Mouse (Mus musculus) MEL (cell line): ENCODE results near the gene Msmp.
A peak's percentile ranks its signal among the peaks of the same experiment; 100 is the strongest.

ENCODE experiments used
- CTCF ChIP-seq, 3 experiments: IDR thresholded peaks in 2 of 3; conservative IDR thresholded peaks in 1 of 3; 2 replicates each; pipeline ENCODE4 v1.5.1; 2011 to 2012; ENCODE audit warnings: low read length in 3 of 3, low read depth in 2 of 3, mild to moderate bottlenecking in 2 of 3, improper control_type of control experiment in 1 of 3, inconsistent platforms in 1 of 3, mixed read lengths in 1 of 3, moderate library complexity in 1 of 3; ENCODE audit not compliant: control insufficient read depth in 1 of 3, insufficient read depth in 1 of 3, poor library complexity in 1 of 3, severe bottlenecking in 1 of 3
- ELF1 ChIP-seq: IDR thresholded peaks from 2 replicates; pipeline ENCODE4 v1.6.1; 2014; ENCODE audit warnings: low read depth, mild to moderate bottlenecking, inconsistent platforms, low read length, improper control_type of control experiment, moderate library complexity
- EP300 ChIP-seq, 2 experiments: IDR thresholded peaks; 2 replicates each; pipeline ENCODE4 v1.6.1; 2011; ENCODE audit warnings: improper control_type of control experiment in 2 of 2, low read length in 2 of 2, low read depth in 1 of 2, mild to moderate bottlenecking in 1 of 2
- GATA1 ChIP-seq: IDR thresholded peaks from 2 replicates; pipeline ENCODE4 v1.6.1; 2011; ENCODE audit warnings: low read depth, low read length, improper control_type of control experiment
- JUND ChIP-seq: IDR thresholded peaks from 2 replicates; pipeline ENCODE4 v1.6.1; 2011; ENCODE audit warnings: low read depth, mild to moderate bottlenecking, improper control_type of control experiment, low read length
- MAX ChIP-seq: IDR thresholded peaks from 2 replicates; pipeline ENCODE4 v1.6.1; 2011; ENCODE audit warnings: low read length, improper control_type of control experiment
- NELFE ChIP-seq: IDR thresholded peaks from 2 replicates; pipeline ENCODE4 v1.6.1; 2011; ENCODE audit warnings: low read depth, low read length, improper control_type of control experiment
- POLR2A ChIP-seq, 2 experiments: IDR thresholded peaks; 2 replicates each; pipeline ENCODE4 v1.6.1; 2011 to 2012; ENCODE audit warnings: low read length in 2 of 2, mild to moderate bottlenecking in 2 of 2, control low read depth in 1 of 2, improper control_type of control experiment in 1 of 2, low read depth in 1 of 2, moderate library complexity in 1 of 2; ENCODE audit not compliant: control insufficient read depth in 1 of 2, insufficient read depth in 1 of 2, poor library complexity in 1 of 2
- SMC3 ChIP-seq: IDR thresholded peaks from 2 replicates; pipeline ENCODE4 v1.6.1; 2011; ENCODE audit warnings: low read depth, low read length, improper control_type of control experiment
- TAL1 ChIP-seq: IDR thresholded peaks from 2 replicates; pipeline ENCODE4 v1.6.1; 2012; ENCODE audit warnings: mild to moderate bottlenecking, inconsistent platforms, low read length, moderate library complexity, mixed read lengths
- TCF12 ChIP-seq: IDR thresholded peaks from 2 replicates; pipeline ENCODE4 v1.6.1; 2014; ENCODE audit warnings: low read depth, mild to moderate bottlenecking, inconsistent platforms, low read length, improper control_type of control experiment, moderate library complexity
- ZC3H11A ChIP-seq: IDR thresholded peaks from 2 replicates; pipeline ENCODE4 v1.6.1; 2012; ENCODE audit warnings: low read depth, mild to moderate bottlenecking, inconsistent platforms, low read length, improper control_type of control experiment

GRCm38 (mm10) chr4:43561997-43562768, 22.1 kb downstream of the Msmp start, which contains the start of the genes Creb3 and Tln1:
- TF ChIP-seq CTCF (IDR thresholded peaks at IDR 0.05 in 2 of 3, conservative IDR thresholded peaks at IDR 0.05 in 1 of 3; ENCODE audit: control insufficient read depth in 1 of 3, insufficient read depth in 1 of 3, low read depth in 2 of 3, low read length in 3 of 3, poor library complexity in 1 of 3, severe bottlenecking in 1 of 3), result peak in 2 of 3 experiments; percentile 34 to 49; a peak in 4 of 6 replicates
- no peak for TF ChIP-seq ZC3H11A
- 0 out of 2 replicates have a peak, but pooled peaks have one; percentile 36 for TF ChIP-seq MAX
- TF ChIP-seq EP300 (IDR thresholded peaks at IDR 0.05; ENCODE audit: low read depth in 1 of 2, low read length in 2 of 2), result 0 out of 4 replicates have a peak, but pooled peaks of 1 of the 2 experiments have one; percentile 3
- TF ChIP-seq POLR2A (IDR thresholded peaks at IDR 0.05; ENCODE audit: control insufficient read depth in 1 of 2, insufficient read depth in 1 of 2, low read depth in 1 of 2, low read length in 2 of 2, poor library complexity in 1 of 2), result peak; percentile 61 to 78; a peak in 3 of 4 replicates
- no peak for TF ChIP-seq JUND
- TF ChIP-seq TCF12, result no peak; the same call in 1 of the 2 replicates
- peak; percentile 98 for TF ChIP-seq ELF1
- TF ChIP-seq TAL1, result no peak
- TF ChIP-seq SMC3, result no peak
- peak; percentile 69 for TF ChIP-seq NELFE
- TF ChIP-seq GATA1, result no peak
